30 mouse cellular contexts compared by ENCODE assay signal in genomic region chr17:93535751-93536150, GRCm38 (mm10).
"Had no signal": no experiment of that assay in that cellular context is flagged by ENCODE, and none has a peak within 500 bp of the region (broad histone marks: within the 10 kb centered on the region; RNA-seq: fewer than 3 reads in every experiment).

No protein-coding gene starts in this region.

- H3K4me3 ChIP-seq: heart, embryonic 10.5 days; heart, embryonic 12.5 days; heart, embryonic 13.5 days; heart, embryonic 15.5 days; hindbrain, embryonic 10.5 days; hindbrain, embryonic 12.5 days; hindbrain, embryonic 13.5 days; hindbrain, embryonic 15.5 days; intestine, embryonic 15.5 days; kidney, embryonic 15.5 days; layer of hippocampus, adult 2 months had no signal

- H3K36me3 ChIP-seq: heart, embryonic 10.5 days; heart, embryonic 12.5 days; heart, embryonic 13.5 days; heart, embryonic 15.5 days; hindbrain, embryonic 10.5 days; hindbrain, embryonic 12.5 days; hindbrain, embryonic 13.5 days; hindbrain, embryonic 15.5 days; intestine, embryonic 15.5 days; kidney, embryonic 15.5 days had no signal

- DNase-seq: heart, postnatal 10 days; heart, postnatal 14 days; heart, postnatal 36 days; heart, postnatal 4 days; kidney, adult 11 months; kidney, adult 18-20 months; kidney, adult 2 months; kidney, adult 8-10 months; kidney, adult 9 months; kidney, postnatal 10 days; kidney, postnatal 14 days; kidney, postnatal 25 days; kidney, postnatal 36 days; kidney, postnatal 4 days; layer of hippocampus, adult 9-11 months; layer of hippocampus, postnatal 36 days had no signal

- H3K4me1 ChIP-seq: heart, embryonic 10.5 days; heart, embryonic 12.5 days; heart, embryonic 13.5 days; heart, embryonic 15.5 days; hindbrain, embryonic 10.5 days; hindbrain, embryonic 12.5 days; hindbrain, embryonic 13.5 days; hindbrain, embryonic 15.5 days; intestine, embryonic 15.5 days; kidney, embryonic 15.5 days had no signal

- H3K27ac ChIP-seq: heart, embryonic 10.5 days; heart, embryonic 13.5 days; heart, embryonic 15.5 days; hindbrain, embryonic 10.5 days; hindbrain, embryonic 12.5 days; hindbrain, embryonic 13.5 days; hindbrain, embryonic 14.5 days; hindbrain, embryonic 15.5 days; hindbrain, postnatal 0 days; intestine, embryonic 15.5 days; kidney, embryonic 15.5 days; kidney, postnatal 0 days; layer of hippocampus, adult 2 months had no signal

- H3K9ac ChIP-seq: heart, embryonic 12.5 days; heart, embryonic 13.5 days; heart, embryonic 15.5 days; hindbrain, embryonic 12.5 days; hindbrain, embryonic 13.5 days; hindbrain, embryonic 14.5 days; hindbrain, embryonic 15.5 days; intestine, embryonic 15.5 days; kidney, embryonic 15.5 days had no signal

- H3K27me3 ChIP-seq: heart, embryonic 12.5 days; heart, embryonic 13.5 days; heart, embryonic 15.5 days; hindbrain, embryonic 12.5 days; hindbrain, embryonic 13.5 days; hindbrain, embryonic 15.5 days; intestine, embryonic 15.5 days; kidney, embryonic 15.5 days had no signal

- H3K9me3 ChIP-seq: heart, embryonic 10.5 days; heart, embryonic 12.5 days; heart, embryonic 13.5 days; heart, embryonic 15.5 days; hindbrain, embryonic 10.5 days; hindbrain, embryonic 12.5 days; hindbrain, embryonic 13.5 days; hindbrain, embryonic 15.5 days; intestine, embryonic 15.5 days; kidney, embryonic 15.5 days had no signal
